Mouse (Mus musculus): ENCODE data around the gene Mgmt.

DNA sequence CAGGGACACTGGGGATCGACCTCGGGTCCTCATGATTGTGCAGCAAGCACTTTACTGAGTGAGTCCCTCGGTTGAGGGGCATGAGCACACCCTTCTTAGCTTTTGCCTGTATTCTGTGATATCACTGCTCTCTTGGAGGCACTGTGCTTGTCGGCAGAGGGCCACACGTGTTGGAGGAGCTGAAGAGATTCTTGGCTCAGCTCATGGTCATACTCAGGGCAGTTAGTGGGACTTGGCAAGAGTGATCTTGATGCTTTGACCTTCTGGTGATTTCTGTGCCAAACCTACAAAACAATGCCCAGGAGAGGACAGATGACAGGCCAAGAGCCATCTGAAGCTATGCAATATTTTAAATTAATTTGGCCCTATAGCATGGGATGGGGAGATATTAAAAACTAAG, 174.4 kb downstream of the Mgmt start:
- TF ChIP-seq CTCF (IDR thresholded peaks at IDR 0.05; ENCODE audit: extremely low read depth, insufficient read depth, insufficient read length, insufficient replicate concordance) (no peak), POLR2A (IDR thresholded peaks at IDR 0.05; ENCODE audit: low read depth, low read length) (no peak)
